Mouse (Mus musculus): Measurements from ENCODE around the gene Il13ra2.
"Not testable (repeated sequence)": the region's sequence is repeated elsewhere in the genome, so short reads cannot be mapped to it uniquely, and the experiment has no call there.

Il13ra2 gene

DNA sequence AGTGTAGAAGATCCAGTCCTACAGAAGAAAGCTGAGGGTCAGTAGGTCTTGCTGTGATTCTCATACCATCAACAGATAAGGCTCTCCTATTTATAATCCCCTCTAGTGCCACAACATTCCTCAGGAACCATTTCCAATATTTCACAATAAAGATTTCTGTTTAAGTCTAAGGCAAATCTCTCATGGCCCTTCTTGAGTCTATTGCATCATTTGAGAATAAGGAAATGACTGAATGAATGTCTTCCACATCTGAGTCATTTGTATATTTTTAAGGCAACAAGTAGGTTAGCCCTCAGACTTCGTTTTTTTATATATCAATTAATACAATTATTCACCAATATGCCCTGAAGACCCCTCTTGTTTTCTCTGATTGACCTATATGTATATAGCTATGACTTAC lies at the start of gene Il13ra2:
Il13ra2 (minus strand) TSS at position 64 of the 400 bp plus-strand sequence.
- no peak for DNase-seq

DNA sequence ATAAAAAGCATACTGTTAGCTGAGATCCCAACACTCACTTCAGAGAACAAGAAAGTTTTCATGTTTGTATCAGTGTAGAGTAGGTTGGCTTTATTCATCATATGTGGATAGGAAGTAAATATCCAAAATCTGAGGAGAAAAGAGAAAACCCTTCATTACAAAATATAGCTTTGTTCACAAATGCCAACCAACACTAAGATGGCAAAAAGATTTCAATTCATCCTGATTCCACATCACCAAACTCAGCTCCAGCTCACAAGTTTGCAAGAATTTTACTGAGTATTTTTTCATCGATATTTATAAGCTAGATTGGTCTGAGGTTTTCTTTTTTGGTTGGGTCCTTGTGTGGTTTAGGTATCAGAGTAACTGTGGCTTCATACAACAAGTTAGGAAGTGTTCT lies 24.6 kb upstream of the Il13ra2 start, which contains the start of gene Vmn1r239-ps:
Vmn1r239-ps (minus strand) TSS at position 101 of the 400 bp plus-strand sequence.
- not testable (repeated sequence) for DNase-seq

DNA sequence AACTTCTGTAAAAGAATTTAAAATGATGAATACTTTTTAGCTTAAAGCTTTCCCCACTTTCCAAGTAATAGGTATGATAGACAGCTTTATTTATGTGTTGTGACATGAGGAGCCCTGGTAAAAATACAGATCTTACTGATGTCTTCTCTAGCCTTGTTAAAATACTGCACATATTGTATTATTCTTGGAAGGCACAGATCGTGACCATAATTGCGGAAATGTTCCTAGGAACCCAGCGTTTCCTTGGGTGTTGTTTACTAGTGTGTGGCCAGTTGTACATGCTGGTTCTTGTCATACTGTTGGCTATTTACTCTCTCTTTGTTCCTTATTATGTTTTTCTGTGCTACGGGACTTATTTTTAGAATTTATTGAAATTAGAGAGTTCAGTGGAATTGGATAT lies 14.4 kb upstream of the Il13ra2 start:
- DNase-seq: no peak

DNA sequence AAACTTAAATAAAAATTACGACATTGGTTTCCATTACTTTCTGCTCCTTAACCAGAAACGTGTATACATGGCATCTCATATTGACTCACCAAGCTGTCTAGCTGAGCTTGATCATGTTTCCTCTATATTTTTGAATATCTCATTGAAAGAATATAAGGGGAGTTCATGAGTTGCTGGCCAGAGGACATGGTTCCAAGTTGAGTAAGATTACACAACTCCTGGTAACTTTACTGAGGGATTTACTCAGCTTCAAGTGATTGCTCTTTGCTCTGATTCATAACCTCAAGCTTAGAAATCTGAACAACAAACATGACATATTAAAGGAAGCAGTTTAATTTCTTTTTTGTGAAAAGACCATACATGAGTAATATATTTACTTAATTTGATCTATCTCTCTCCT lies 6.4 kb upstream of the Il13ra2 start:
- DNase-seq: no peak

DNA sequence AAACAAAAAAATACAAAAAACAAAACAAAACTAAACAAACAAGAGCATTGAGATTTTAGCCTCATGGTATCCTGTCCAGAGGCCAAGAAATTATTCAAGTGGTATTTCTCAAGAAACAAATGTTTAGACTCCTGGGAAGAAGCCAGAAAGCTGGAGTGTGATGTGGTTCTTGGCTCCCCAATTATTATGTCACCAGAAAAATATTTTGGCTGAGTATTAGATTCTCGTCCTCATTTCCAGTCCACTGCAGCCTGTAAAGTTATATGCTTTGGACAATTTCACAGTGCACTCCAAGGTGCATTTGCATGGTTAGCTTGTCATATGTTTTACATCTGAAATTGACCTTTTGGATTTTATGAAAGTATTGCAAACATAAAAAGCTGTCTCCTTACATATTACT lies 761 bp upstream of the Il13ra2 start:
- no peak for DNase-seq

DNA sequence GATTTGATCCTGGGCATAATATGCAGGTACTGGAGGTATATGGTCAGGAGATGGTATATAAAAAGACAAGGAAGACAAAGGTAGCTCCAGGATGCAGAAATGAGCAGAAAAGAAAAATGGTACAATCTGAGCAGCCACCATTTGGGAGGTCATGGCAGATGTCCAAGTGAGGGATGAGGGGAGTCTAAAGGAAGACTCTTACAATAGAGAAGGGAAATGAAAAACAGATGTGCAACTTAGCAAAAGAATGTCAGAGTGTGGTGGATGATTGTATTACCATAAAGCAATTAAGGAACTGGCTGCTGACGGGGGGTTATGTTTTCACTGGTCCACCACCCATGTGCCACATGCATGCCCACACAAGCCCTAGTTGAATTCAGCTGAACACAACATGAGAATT lies 35.5 kb downstream of the Il13ra2 start:
- DNase-seq: no peak

DNA sequence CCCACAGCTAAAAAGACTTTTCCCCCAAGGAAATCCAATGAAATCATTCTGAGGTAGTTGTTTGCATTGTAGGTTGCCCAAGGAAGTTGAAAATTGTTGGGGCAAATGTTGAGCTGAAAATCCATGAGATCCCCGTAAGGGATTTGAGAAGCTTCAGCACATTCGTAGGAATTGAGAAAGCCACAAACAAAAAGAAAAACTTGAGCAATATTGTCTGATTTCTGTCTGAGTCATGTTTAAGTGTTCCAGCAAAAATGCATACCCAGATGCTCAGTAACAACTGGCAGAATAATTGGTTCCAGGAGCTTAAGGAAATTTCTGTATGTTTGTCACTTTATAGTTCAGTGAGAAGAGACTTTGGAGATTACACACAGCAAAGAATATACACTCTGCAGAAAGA lies 79.8 kb downstream of the Il13ra2 start:
- DNase-seq: no peak
